Mouse (Mus musculus): ENCODE results near the gene Bscl2. TPM values are rescaled to one million over a fixed set of nuclear protein-coding genes. Genes with fewer than 3 reads are reported as not detected.
"Not testable (repeated sequence)": the region's sequence is repeated elsewhere in the genome, so short reads cannot be mapped to it uniquely, and the experiment has no call there.

Bscl2 gene
- polyA plus RNA-seq, 1 experiment from 2014 or later, result 43.2 TPM

DNA sequence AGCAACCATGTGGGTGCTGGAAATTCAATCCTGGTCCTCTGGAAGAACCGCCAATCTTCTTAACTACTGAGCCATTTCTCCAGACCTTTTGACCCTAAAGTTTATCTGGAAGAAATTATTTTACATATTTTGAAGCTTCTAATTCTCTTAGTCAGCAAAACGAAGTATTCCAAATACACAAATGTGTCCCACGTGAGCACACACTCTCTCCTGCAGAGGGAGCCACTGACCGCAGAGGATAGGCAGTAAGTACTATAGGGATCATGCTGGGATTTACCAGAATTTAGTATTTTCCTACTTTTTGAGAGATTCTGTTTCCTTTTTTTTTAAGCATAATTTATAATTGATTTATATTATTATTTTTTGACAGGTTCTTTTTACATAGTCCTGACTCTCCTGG, 20.4 kb downstream of the Bscl2 start:
- no peaks in the 10 kb centered on the region for H3K9me3 ChIP-seq (ENCODE audit: control insufficient read depth)
- peak; percentile 79 for TF ChIP-seq CTCF (IDR thresholded peaks at IDR 0.05; ENCODE audit: low read depth)
- H3K9ac ChIP-seq (ENCODE audit: low read depth, low read length), result no peak overlapping the region
- H3K27me3 ChIP-seq (replicated peaks; ENCODE audit: control insufficient read depth, insufficient read depth, low read length), result no peaks in the 10 kb centered on the region
- H3K4me1 ChIP-seq (replicated peaks; ENCODE audit: control insufficient read depth, insufficient read depth, low read length), result no peaks in the 10 kb centered on the region
- no peaks in the 10 kb centered on the region for H3K36me3 ChIP-seq (ENCODE audit: control insufficient read depth, insufficient read depth)
- no peak overlapping the region for H3K4me2 ChIP-seq (replicated peaks; ENCODE audit: low read depth)
- no peak for ATAC-seq
- no peak overlapping the region for H3K27ac ChIP-seq (ENCODE audit: low read depth, low read length)
- H3K4me3 ChIP-seq (ENCODE audit: low read depth, low read length), result no peak overlapping the region
- WGBS, result 31% methylated on average over 4 of the region's 4 CpGs

GRCm38 (mm10) chr19:8859018-8859417, 21.8 kb downstream of the Bscl2 start:
- Histone ChIP-seq H3K9ac (ENCODE audit: low read depth, low read length) (no peak overlapping the region), H3K4me1 (replicated peaks; ENCODE audit: control insufficient read depth, insufficient read depth, low read length) (no peaks in the 10 kb centered on the region), H3K4me3 (ENCODE audit: low read depth, low read length) (no peak overlapping the region), H3K27ac (ENCODE audit: low read depth, low read length) (no peak overlapping the region), H3K36me3 (ENCODE audit: control insufficient read depth, insufficient read depth) (no peaks in the 10 kb centered on the region), H3K4me2 (replicated peaks; ENCODE audit: low read depth) (no peak overlapping the region), H3K9me3 (ENCODE audit: control insufficient read depth) (no peaks in the 10 kb centered on the region), H3K27me3 (replicated peaks; ENCODE audit: control insufficient read depth, insufficient read depth, low read length) (no peaks in the 10 kb centered on the region)
- ATAC-seq, result no peak
- peak; percentile 69 for TF ChIP-seq CTCF (IDR thresholded peaks at IDR 0.05; ENCODE audit: low read depth)
- WGBS, result 17% methylated on average over 1 of the region's 1 CpGs

GRCm38 (mm10) chr19:8864265-8864664, 27.0 kb downstream of the Bscl2 start:
- no peak for ATAC-seq
- H3K27ac ChIP-seq (ENCODE audit: low read depth, low read length), result no peak overlapping the region
- TF ChIP-seq CTCF (IDR thresholded peaks at IDR 0.05; ENCODE audit: low read depth), result no peak
- H3K4me2 ChIP-seq (replicated peaks; ENCODE audit: low read depth), result no peak overlapping the region
- 84% methylated on average over 6 of the region's 6 CpGs for WGBS
- H3K4me3 ChIP-seq (ENCODE audit: low read depth, low read length), result no peak overlapping the region
- H3K4me1 ChIP-seq (replicated peaks; ENCODE audit: control insufficient read depth, insufficient read depth, low read length), result no peaks in the 10 kb centered on the region
- no peaks in the 10 kb centered on the region for H3K36me3 ChIP-seq (ENCODE audit: control insufficient read depth, insufficient read depth)
- no peaks in the 10 kb centered on the region for H3K9me3 ChIP-seq (ENCODE audit: control insufficient read depth)
- H3K9ac ChIP-seq (ENCODE audit: low read depth, low read length), result no peak overlapping the region
- no peaks in the 10 kb centered on the region for H3K27me3 ChIP-seq (replicated peaks; ENCODE audit: control insufficient read depth, insufficient read depth, low read length)

GRCm38 (mm10) chr19:8870381-8870780, 33.1 kb downstream of the Bscl2 start:
- Histone ChIP-seq H3K9ac (ENCODE audit: low read depth, low read length) (peak overlapping the region; percentile 89; the same call in 1 of the 2 replicates), H3K27ac (ENCODE audit: low read depth, low read length) (peak overlapping the region; percentile 87; the same call in 1 of the 2 replicates), H3K4me2 (replicated peaks; ENCODE audit: low read depth) (peak overlapping the region; percentile 86), H3K36me3 (ENCODE audit: control insufficient read depth, insufficient read depth) (peaks cover 22% of the 10 kb centered on the region), H3K4me3 (ENCODE audit: low read depth, low read length) (peak overlapping the region; percentile 80)
- H3K27me3 ChIP-seq (replicated peaks; ENCODE audit: control insufficient read depth, insufficient read depth, low read length); ATAC-seq; H3K9me3 ChIP-seq (ENCODE audit: control insufficient read depth); H3K4me1 ChIP-seq (replicated peaks; ENCODE audit: control insufficient read depth, insufficient read depth, low read length): not testable (repeated sequence)
- WGBS, result 79% methylated on average over 3 of the region's 3 CpGs

DNA sequence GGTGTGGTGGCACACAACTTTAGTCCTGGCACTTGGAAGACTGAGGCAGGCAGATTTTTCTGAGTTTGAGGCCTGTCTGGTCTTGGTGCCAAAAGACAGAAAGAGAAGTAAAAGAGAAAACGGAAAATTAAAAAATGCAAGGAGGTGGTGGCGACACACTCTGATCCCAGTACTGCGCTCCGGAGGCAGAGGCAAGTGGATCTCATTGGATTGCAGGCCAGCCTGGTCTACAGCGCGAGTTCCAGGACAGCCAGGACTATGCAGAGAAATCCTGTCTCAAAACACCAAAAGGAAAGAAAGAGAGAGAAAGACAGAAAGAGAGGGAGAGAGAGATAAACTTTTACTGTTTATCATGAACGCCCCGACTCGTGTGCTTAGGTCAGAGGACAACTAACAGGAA, 33.6 kb downstream of the Bscl2 start:
- ATAC-seq, result peak; percentile 12; the same call in 1 of the 2 replicates
- peak overlapping the region; percentile 89 for H3K9ac ChIP-seq (ENCODE audit: low read depth, low read length)
- no peaks in the 10 kb centered on the region for H3K9me3 ChIP-seq (ENCODE audit: control insufficient read depth)
- no peaks in the 10 kb centered on the region for H3K27me3 ChIP-seq (replicated peaks; ENCODE audit: control insufficient read depth, insufficient read depth, low read length)
- peaks cover 27% of the 10 kb centered on the region for H3K36me3 ChIP-seq (ENCODE audit: control insufficient read depth, insufficient read depth)
- WGBS, result 38% methylated on average over 9 of the region's 9 CpGs
- H3K4me1 ChIP-seq (replicated peaks; ENCODE audit: control insufficient read depth, insufficient read depth, low read length), result 0 out of 2 replicates have a peak, but pooled peaks cover 3% of the 10 kb centered on the region
- no peak for TF ChIP-seq CTCF (IDR thresholded peaks at IDR 0.05; ENCODE audit: low read depth)
- peak overlapping the region; percentile 87 for H3K27ac ChIP-seq (ENCODE audit: low read depth, low read length)
- H3K4me2 ChIP-seq (replicated peaks; ENCODE audit: low read depth), result peak overlapping the region; percentile 86
- H3K4me3 ChIP-seq (ENCODE audit: low read depth, low read length), result peak overlapping the region; percentile 80

GRCm38 (mm10) chr19:8871267-8872186, 34.3 kb downstream of the Bscl2 start, which contains the start of gene Ubxn1:
TSS of gene Ubxn1 (plus strand) at chr19:8871496.
- peak; percentile 96 for ATAC-seq
- Histone ChIP-seq H3K9ac (ENCODE audit: low read depth, low read length) (peak within 1 kb of the TSS; percentile 89), H3K9me3 (ENCODE audit: control insufficient read depth) (no peaks in the 10 kb centered on the region), H3K4me3 (ENCODE audit: low read depth, low read length) (peak within 1 kb of the TSS; percentile 80), H3K27me3 (replicated peaks; ENCODE audit: control insufficient read depth, insufficient read depth, low read length) (no peaks in the 10 kb centered on the region), H3K4me2 (replicated peaks; ENCODE audit: low read depth) (peak within 1 kb of the TSS; percentile 86), H3K27ac (ENCODE audit: low read depth, low read length) (peak within 1 kb of the TSS; percentile 87), H3K36me3 (ENCODE audit: control insufficient read depth, insufficient read depth) (peaks cover 32% of the 10 kb centered on the region), H3K4me1 (replicated peaks; ENCODE audit: control insufficient read depth, insufficient read depth, low read length) (0 out of 2 replicates have a peak, but pooled peaks cover 3% of the 10 kb centered on the region)
- under 1% methylated on average over 59 of the region's 59 CpGs for WGBS
- no peak for TF ChIP-seq CTCF (IDR thresholded peaks at IDR 0.05; ENCODE audit: low read depth)
